8 mouse cellular contexts compared by ENCODE assay signal in the genomic region with DNA sequence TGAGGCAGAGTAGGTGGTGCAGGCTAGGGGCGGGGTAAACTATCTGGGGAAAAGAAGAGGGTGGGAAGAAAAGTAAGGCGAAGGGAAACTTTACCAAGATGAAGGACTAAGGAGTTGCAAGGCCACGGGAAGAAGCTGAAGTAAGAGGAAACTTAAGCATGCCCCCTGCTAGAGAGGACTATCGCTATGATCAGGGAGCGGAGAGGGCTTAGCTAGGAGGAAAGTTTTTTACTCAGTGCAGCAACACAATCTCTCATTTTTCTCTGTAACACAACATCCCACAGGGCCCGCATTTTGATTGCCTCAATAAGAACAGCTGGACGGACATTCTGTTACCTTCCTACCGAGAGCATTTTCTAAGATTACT. TPM values are rescaled to one million over a fixed set of nuclear protein-coding genes. Genes with fewer than 3 reads are reported as not detected.
A peak's percentile ranks its signal among the peaks of the same experiment; 100 is the strongest.
DNase-seq lines count a peak whose midpoint lies in the region; ATAC-seq and TF ChIP-seq lines count a peak whose summit lies in the region.

No protein-coding gene starts in this region.

- peak overlapping the region; percentile 32; the same call in 1 of the 2 replicates for H3K9ac ChIP-seq in lung, embryonic 15.5 days
- H3K9ac ChIP-seq in embryonic facial prominence, embryonic 15.5 days: peak overlapping the region; percentile 35
- no peak overlapping the region for H3K9ac ChIP-seq in intestine, postnatal 0 days (ENCODE audit: low read depth, low read length)
- H3K9ac ChIP-seq in neural tube, embryonic 13.5 days: peak overlapping the region; percentile 78

- H3K4me2 ChIP-seq in lung, embryonic 15.5 days: peak overlapping the region; percentile 49
- peak overlapping the region; percentile 55 for H3K4me2 ChIP-seq in embryonic facial prominence, embryonic 15.5 days (replicated peaks)
- H3K4me2 ChIP-seq in intestine, postnatal 0 days (replicated peaks; ENCODE audit: low read depth): peak overlapping the region; percentile 62
- H3K4me2 ChIP-seq in neural tube, embryonic 13.5 days: peak overlapping the region; percentile 69

- H3K27me3 ChIP-seq in lung, embryonic 15.5 days: no peaks in the 10 kb centered on the region
- no peaks in the 10 kb centered on the region for H3K27me3 ChIP-seq in embryonic facial prominence, embryonic 15.5 days
- no peaks in the 10 kb centered on the region for H3K27me3 ChIP-seq in intestine, postnatal 0 days (replicated peaks; ENCODE audit: control insufficient read depth, insufficient read depth, low read length)
- H3K27me3 ChIP-seq in neural tube, embryonic 13.5 days: no peaks in the 10 kb centered on the region

- peak overlapping the region; percentile 87 for H3K27ac ChIP-seq in lung, embryonic 15.5 days
- H3K27ac ChIP-seq in embryonic facial prominence, embryonic 15.5 days (replicated peaks): peak overlapping the region; percentile 97
- peak overlapping the region; percentile 95; the same call in 1 of the 2 replicates for H3K27ac ChIP-seq in intestine, postnatal 0 days (ENCODE audit: low read depth, low read length)
- H3K27ac ChIP-seq in neural tube, embryonic 13.5 days (replicated peaks): peak overlapping the region; percentile 95

- no peak for TF ChIP-seq CTCF in intestine, postnatal 0 days (IDR thresholded peaks at IDR 0.05; ENCODE audit: low read depth)

- H3K4me3 ChIP-seq in lung, embryonic 15.5 days: peak overlapping the region; percentile 56
- H3K4me3 ChIP-seq in embryonic facial prominence, embryonic 15.5 days (replicated peaks): peak overlapping the region; percentile 56
- peak overlapping the region; percentile 59 for H3K4me3 ChIP-seq in intestine, postnatal 0 days (ENCODE audit: low read depth, low read length)
- H3K4me3 ChIP-seq in neural tube, embryonic 13.5 days: peak overlapping the region; percentile 52

- H3K36me3 ChIP-seq in lung, embryonic 15.5 days: no peaks in the 10 kb centered on the region
- H3K36me3 ChIP-seq in embryonic facial prominence, embryonic 15.5 days: 0 out of 2 replicates have a peak, but pooled peaks cover 4% of the 10 kb centered on the region
- H3K36me3 ChIP-seq in intestine, postnatal 0 days (ENCODE audit: control insufficient read depth, insufficient read depth): no peaks in the 10 kb centered on the region
- H3K36me3 ChIP-seq in neural tube, embryonic 13.5 days: no peaks in the 10 kb centered on the region

- no peaks in the 10 kb centered on the region for H3K4me1 ChIP-seq in lung, embryonic 15.5 days
- no peaks in the 10 kb centered on the region for H3K4me1 ChIP-seq in embryonic facial prominence, embryonic 15.5 days
- H3K4me1 ChIP-seq in intestine, postnatal 0 days (replicated peaks; ENCODE audit: control insufficient read depth, insufficient read depth, low read length): no peaks in the 10 kb centered on the region
- peaks cover 15% of the 10 kb centered on the region for H3K4me1 ChIP-seq in neural tube, embryonic 13.5 days (replicated peaks)

- no peak for DNase-seq in lung, postnatal 10 days
- DNase-seq in layer of hippocampus, postnatal 36 days: no peak
- DNase-seq in right cerebral cortex, postnatal 4 days: no peak

- H3K9me3 ChIP-seq in lung, embryonic 15.5 days: no peaks in the 10 kb centered on the region
- H3K9me3 ChIP-seq in embryonic facial prominence, embryonic 15.5 days (replicated peaks): no peaks in the 10 kb centered on the region
- no peaks in the 10 kb centered on the region for H3K9me3 ChIP-seq in intestine, postnatal 0 days (ENCODE audit: control insufficient read depth)
- no peaks in the 10 kb centered on the region for H3K9me3 ChIP-seq in neural tube, embryonic 13.5 days

- WGBS in lung, embryonic 15.5 days: 10% methylated on average over 8 of the region's 8 CpGs
- WGBS in embryonic facial prominence, embryonic 15.5 days: 23% methylated on average over 8 of the region's 8 CpGs
- WGBS in intestine, postnatal 0 days: 14% methylated on average over 8 of the region's 8 CpGs
- WGBS in neural tube, embryonic 13.5 days: 12% methylated on average over 8 of the region's 8 CpGs

- ATAC-seq in lung, embryonic 15.5 days (ENCODE audit: borderline replicate concordance, extremely low read depth, low FRiP score, low TSS enrichment): no peak
- no peak for ATAC-seq in embryonic facial prominence, embryonic 15.5 days (ENCODE audit: insufficient number of reproducible peaks, low FRiP score, low TSS enrichment, low read depth)
- ATAC-seq in intestine, postnatal 0 days: no peak
- ATAC-seq in neural tube, embryonic 13.5 days (ENCODE audit: low read depth): no peak
- no peak for ATAC-seq in monocyte, adult 5-6 weeks (replicated peaks; ENCODE audit: insufficient number of reproducible peaks, low FRiP score, low TSS enrichment, poor library complexity, severe bottlenecking)

RNA-seq across cellular contexts. Expression of gene Cul4b, which starts 10.8 kb away (rescaled TPM):
- polyA plus RNA-seq in lung, embryonic 15.5 days (2015; fragmentation: Nextera tagmentation; extraction: Ambion mirVana): 23.7 and 23.8 TPM in 2 replicates
- polyA plus RNA-seq in embryonic facial prominence, embryonic 15.5 days (2015; fragmentation: Nextera tagmentation; extraction: Ambion mirVana): 22.5 and 23.7 TPM in 2 replicates
- 12.7 and 12.9 TPM in 2 replicates for polyA plus RNA-seq in intestine, postnatal 0 days (2015; fragmentation: Nextera tagmentation; extraction: Ambion mirVana)
- 18.4 and 19.6 TPM in 2 replicates for polyA plus RNA-seq in neural tube, embryonic 13.5 days (2015; fragmentation: Nextera tagmentation; extraction: Ambion mirVana)
- 10 to 100 TPM; 34.0 to 34.3 TPM for total RNA-seq in layer of hippocampus, postnatal 36 days (2021)
- total RNA-seq in monocyte, adult 5-6 weeks (2017): 24.5 to 36.9 TPM (median 33.7 TPM) in 3 replicates

RNA-seq across cellular contexts. Expression of gene Mcts1, which starts 35.2 kb away (rescaled TPM):
- 87.7 and 90.5 TPM in 2 replicates for polyA plus RNA-seq in lung, embryonic 15.5 days (2015; fragmentation: Nextera tagmentation; extraction: Ambion mirVana)
- 93.7 and 93.9 TPM in 2 replicates for polyA plus RNA-seq in embryonic facial prominence, embryonic 15.5 days (2015; fragmentation: Nextera tagmentation; extraction: Ambion mirVana)
- 93.5 and 94.7 TPM in 2 replicates for polyA plus RNA-seq in intestine, postnatal 0 days (2015; fragmentation: Nextera tagmentation; extraction: Ambion mirVana)
- polyA plus RNA-seq in neural tube, embryonic 13.5 days (2015; fragmentation: Nextera tagmentation; extraction: Ambion mirVana): 199 and 218 TPM in 2 replicates
- 10 to 100 TPM; 93.0 to 98.4 TPM for total RNA-seq in layer of hippocampus, postnatal 36 days (2021)
- 38.2 to 46.4 TPM (median 40.0 TPM) in 3 replicates for total RNA-seq in monocyte, adult 5-6 weeks (2017)
